Mouse (Mus musculus) colon, adult 2 months (tissue): ENCODE measurements around the gene Agbl4. TPM values are rescaled to one million over a fixed set of nuclear protein-coding genes. Genes with fewer than 3 reads are reported as not detected.

Experiments used
- polyA plus RNA-seq: library from polyadenylated mRNA; depleted of rRNA; stranded (reverse); fragments of >200 nt; gene quantifications from 2 replicates; pipeline ENCODE4 v1.2.3, GENCODE M21; 2012; rRNA removed

Gene Agbl4
- polyA plus RNA-seq = not detected in 2 replicates

DNA sequence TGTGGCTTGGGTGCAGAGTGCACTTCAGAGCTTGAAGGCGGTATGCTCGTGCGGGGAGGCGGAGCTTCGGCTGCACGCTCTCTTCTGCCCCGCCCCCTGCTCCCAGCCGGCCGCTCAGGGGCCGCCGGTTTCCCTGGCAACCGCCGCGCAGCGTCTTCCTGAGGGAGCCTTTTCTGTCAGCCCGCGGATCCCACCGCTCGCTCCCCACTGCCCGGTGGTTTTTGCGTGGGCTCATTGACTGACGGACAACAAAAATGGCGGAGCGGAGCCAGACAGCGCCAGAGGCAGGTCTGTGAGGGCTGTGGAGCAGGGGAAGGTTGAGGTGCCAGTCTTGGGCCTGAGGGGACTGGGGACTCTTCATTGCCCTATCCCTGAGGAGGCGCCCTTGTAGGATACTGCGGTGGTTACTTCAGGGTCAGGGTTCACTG lies at the start of gene Agbl4:
Gene Agbl4 (plus strand): TSS at position 44 of the 428 bp plus-strand sequence.

DNA sequence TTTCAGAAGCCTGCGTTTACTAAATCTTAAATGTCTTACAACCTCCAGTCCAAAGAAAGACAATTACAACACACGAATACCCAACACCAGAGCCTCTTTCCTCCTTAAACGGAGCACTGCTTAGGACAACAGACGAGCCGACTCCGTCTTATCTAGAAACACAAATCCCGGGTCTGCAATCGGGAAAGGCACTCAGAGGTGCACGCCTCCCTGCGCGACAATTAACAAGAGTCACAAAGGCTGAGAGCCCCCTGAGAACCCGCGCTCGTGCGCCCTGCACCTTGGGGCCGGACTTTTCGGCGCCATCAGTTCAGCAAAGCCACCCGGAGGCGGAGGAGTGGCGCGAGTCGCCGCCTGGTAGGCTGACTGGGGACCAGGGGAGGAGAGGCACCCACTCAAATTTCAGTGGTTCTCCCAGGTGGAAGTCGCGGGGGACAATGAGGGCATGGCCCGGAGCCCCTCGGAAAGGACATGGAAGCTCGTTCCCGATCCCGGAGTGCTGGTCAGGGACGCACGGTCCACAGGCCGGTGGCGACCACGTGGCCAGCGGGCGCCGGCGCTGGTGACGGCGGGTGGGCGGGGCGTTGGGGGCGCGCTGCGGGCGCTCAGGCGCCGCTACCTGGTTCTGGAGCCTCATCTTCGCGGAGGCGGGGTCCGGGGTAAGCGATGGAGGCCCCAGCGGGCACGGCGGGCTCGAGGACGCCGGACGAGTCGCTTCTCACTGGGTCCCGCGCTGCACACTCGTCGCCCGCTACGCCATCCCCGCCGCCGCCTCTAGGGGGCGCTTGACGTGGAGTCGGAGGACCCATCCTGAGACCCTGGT lies 46.1 kb upstream of the Agbl4 start, which contains the start of gene Elavl4:
Gene Elavl4 (minus strand): TSS at position 732 of the 823 bp plus-strand sequence.

GRCm38 (mm10) chr4:111414818-111415488 lies 1017.5 kb downstream of the Agbl4 start, which contains the start of gene Bend5:
Bend5 (plus strand) TSS chr4:111415006.

Other genes with a start within 250 kb of the Agbl4 start
- 1.1 and 2.5 TPM in 2 replicates for gene Elavl4, start 45.8 kb upstream of the Agbl4 start, polyA plus RNA-seq